Mouse (Mus musculus) heart, embryonic 11.5 days (tissue): ENCODE results near the gene Dlk2. TPM values are rescaled to one million over a fixed set of nuclear protein-coding genes. Genes with fewer than 3 reads are reported as not detected.
A peak's percentile ranks its signal among the peaks of the same experiment; 100 is the strongest.

Experiments
- ATAC-seq: fragments of 200-750 bp; cut with Nextera tagmentation; replicated peaks from 2 replicates; pipeline ENCODE4 v1.8.0; 2017; ENCODE audit warnings: moderate library complexity; ENCODE audit not compliant: insufficient number of reproducible peaks, low FRiP score, low TSS enrichment
- H3K27ac ChIP-seq: fragments of 300-500 bp; sonication (generic); 2 replicates; pipeline ENCODE4 v1.5.1; 2014; ENCODE audit warnings: mild to moderate bottlenecking, low read depth, low read length
- H3K27me3 ChIP-seq: fragments of 300-500 bp; sonication (generic); 2 replicates; pipeline ENCODE4 v1.6.1; 2014; ENCODE audit warnings: mild to moderate bottlenecking, low read length, mixed read lengths; ENCODE audit not compliant: control insufficient read depth, insufficient read depth
- H3K36me3 ChIP-seq: fragments of 300-500 bp; sonication (generic); 2 replicates; pipeline ENCODE4 v1.6.1; 2014; ENCODE audit warnings: mild to moderate bottlenecking, low read length, moderate library complexity, mixed read lengths; ENCODE audit not compliant: control insufficient read depth, insufficient read depth
- H3K4me1 ChIP-seq: fragments of 300-500 bp; sonication (generic); 2 replicates; pipeline ENCODE4 v1.6.1; 2014; ENCODE audit warnings: low read length; ENCODE audit not compliant: control insufficient read depth, insufficient read depth
- H3K4me2 ChIP-seq: fragments of 300-500 bp; sonication (generic); 2 replicates; pipeline ENCODE4 v1.6.1; 2014; ENCODE audit warnings: mild to moderate bottlenecking, moderate library complexity
- H3K4me3 ChIP-seq: fragments of 300-500 bp; sonication (generic); 2 replicates; pipeline ENCODE4 v1.5.1; 2014; ENCODE audit warnings: low read depth, low read length
- H3K9ac ChIP-seq: fragments of 300-500 bp; sonication (generic); 2 replicates; pipeline ENCODE4 v1.6.1; 2014; ENCODE audit warnings: mild to moderate bottlenecking, low read depth, low read length, moderate library complexity
- H3K9me3 ChIP-seq: fragments of 300-500 bp; sonication (generic); replicated peaks from 2 replicates; pipeline ENCODE4 v1.6.1; 2016; ENCODE audit warnings: low read length; ENCODE audit not compliant: control insufficient read depth
- WGBS: fragments of 180-500 bp; shearing (Covaris S2); extraction: QIAGEN DNeasy Blood & Tissue Kit; methylation state at CpG from one replicate; pipeline ENCODE4 v1.1.7; 2014; ENCODE audit not compliant: insufficient replicate concordance; 5-methylcytosine and 5-hydroxymethylcytosine counted together
- polyA plus RNA-seq: library from polyadenylated mRNA; unstranded; fragments of >200 nt; fragmentation: Nextera tagmentation; extraction: Ambion mirVana; gene quantifications from 2 replicates; pipeline ENCODE4 v1.2.1, GENCODE M21; 2014

Dlk2 gene
- polyA plus RNA-seq, 1 experiment from 2014 or later = 0.27 TPM

DNA sequence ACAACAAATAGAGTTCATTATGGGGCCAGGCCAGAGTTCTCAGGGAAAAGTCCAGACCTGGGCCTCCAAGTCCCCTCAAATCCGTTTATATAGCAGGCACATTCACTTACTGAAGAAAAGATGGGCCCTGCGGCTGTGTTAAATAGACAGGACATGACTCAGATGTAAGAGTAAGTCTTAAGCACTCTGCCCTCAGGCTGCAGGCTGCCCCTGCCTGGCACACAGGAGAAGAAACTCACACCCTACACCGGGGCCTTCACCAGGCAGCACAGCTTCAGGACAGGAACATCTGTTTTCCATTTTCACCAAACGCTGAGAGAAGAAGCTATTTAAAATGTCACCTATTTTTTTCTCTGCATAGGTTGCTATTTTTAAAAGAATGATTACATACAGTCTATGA, 19.6 kb upstream of the Dlk2 start:
- peaks cover 29% of the 10 kb centered on the region for H3K4me1 ChIP-seq
- H3K4me3 ChIP-seq = no peak overlapping the region
- no peaks in the 10 kb centered on the region for H3K27me3 ChIP-seq
- H3K27ac ChIP-seq = 0 out of 2 replicates have a peak overlapping the region, but pooled peaks have one; percentile 16
- no peak overlapping the region for H3K4me2 ChIP-seq
- H3K36me3 ChIP-seq = peaks cover 14% of the 10 kb centered on the region; the same call in 1 of the 2 replicates
- no peak for ATAC-seq
- H3K9me3 ChIP-seq = no peaks in the 10 kb centered on the region
- 74% methylated on average over 4 of the region's 4 CpGs for WGBS
- H3K9ac ChIP-seq = no peak overlapping the region

DNA sequence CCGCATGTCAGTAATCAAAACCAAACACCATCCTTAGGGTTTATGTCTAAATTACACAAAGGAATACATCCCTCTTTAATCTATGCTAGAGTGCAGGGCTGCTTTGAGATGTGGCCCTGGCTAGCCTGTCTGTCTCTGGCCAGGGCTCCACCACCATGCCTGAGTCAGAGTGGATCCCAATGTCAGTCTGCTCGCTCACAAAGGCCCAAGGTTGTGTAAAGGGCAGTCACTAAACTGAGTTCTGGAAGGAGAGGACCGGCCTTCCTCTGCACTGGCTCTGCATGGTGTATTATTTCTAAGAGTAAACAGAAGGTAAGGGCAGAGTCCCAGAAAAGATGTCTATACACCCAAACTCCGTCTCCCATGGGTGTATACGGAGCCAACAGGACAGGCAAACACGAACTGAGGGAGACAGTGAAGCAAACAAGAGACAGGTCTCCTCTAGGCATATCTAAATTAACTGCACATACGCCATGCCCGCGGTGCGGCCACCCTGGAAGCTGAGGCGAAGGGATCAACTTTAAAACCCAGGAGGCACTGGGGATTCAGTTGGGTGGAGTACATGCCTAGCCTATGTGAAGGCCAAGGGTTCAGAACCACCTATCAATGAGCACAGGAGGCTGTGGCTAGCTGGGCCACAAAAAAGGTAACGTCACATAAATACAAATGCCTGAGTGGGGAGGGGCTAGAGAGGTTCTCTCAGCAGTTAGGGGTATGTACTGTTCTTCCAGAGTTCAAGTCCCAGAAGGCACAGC, 19.0 kb upstream of the Dlk2 start:
- no peak for ATAC-seq
- Histone ChIP-seq H3K36me3 (peaks cover 14% of the 10 kb centered on the region; the same call in 1 of the 2 replicates), H3K9me3 (no peaks in the 10 kb centered on the region), H3K27ac (peak overlapping the region; percentile 41; the same call in 1 of the 2 replicates), H3K4me3 (no peak overlapping the region), H3K27me3 (no peaks in the 10 kb centered on the region), H3K4me2 (no peak overlapping the region), H3K4me1 (peaks cover 26% of the 10 kb centered on the region), H3K9ac (no peak overlapping the region)
- WGBS = 83% methylated on average over 12 of the region's 12 CpGs

DNA sequence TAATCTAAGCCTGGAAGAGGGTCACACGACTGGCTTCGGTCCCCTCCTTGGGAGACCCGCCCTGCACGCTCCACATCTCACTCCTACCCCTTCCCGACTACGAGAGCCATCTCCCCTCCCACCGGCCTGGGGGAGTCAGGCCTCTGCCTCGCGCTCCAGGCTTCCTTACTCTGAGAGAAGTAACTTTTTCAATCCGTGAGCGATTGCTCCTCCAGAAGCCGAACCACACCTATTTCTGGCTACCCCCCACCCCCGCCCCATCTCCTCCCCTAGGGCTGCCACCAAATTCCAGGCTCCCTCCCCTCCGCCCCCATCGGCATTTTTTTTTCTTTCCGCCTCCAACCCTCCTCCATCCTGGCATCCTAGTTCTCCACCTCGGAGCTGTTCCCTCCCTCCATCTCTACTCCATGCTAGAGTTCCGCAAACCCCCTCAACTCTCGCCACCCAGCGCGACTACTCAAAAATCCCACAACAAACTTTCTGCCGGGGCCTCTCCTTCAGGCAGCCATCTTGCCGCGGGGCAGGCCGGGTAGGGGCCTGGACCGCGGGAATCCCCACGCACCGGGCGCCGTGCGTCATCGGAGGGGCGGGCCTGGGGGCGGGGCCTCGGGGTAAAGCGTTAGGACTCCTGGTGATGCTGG, 14.6 kb upstream of the Dlk2 start, which contains the start of gene Tjap1:
Gene Tjap1 (minus strand): TSS at position 544 of the 641 bp plus-strand sequence.
- Histone ChIP-seq H3K4me2 (peak within 1 kb of the TSS; percentile 98), H3K36me3 (peaks cover 12% of the 10 kb centered on the region; the same call in 1 of the 2 replicates), H3K4me1 (peaks cover 13% of the 10 kb centered on the region), H3K27me3 (no peaks in the 10 kb centered on the region), H3K9ac (peak within 1 kb of the TSS; percentile 85), H3K4me3 (peak within 1 kb of the TSS; percentile 76), H3K27ac (peak within 1 kb of the TSS; percentile 94), H3K9me3 (no peaks in the 10 kb centered on the region)
- peak; percentile 94 for ATAC-seq
- under 1% methylated on average over 37 of the region's 37 CpGs for WGBS

DNA sequence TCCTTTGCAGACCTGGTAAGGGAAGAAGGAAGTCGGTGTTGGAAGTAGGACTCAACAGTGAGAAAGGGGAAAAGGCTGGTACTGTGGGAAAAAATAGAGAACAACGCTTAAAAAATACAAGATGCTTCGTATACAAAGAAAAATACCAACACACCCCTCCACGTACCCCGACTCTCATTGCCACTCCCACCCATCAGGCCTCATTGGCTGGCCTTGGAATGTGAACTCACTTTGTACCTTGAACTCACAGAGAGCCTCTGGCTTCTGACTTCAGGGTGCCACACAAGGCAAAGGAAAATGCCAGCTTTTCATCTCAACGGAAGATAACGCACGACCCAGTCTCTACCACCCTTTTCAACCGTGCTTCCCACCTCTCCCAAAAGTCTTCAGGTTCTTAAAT, 14.1 kb upstream of the Dlk2 start:
- 17% methylated on average over 9 of the region's 9 CpGs for WGBS
- ATAC-seq = 0 out of 2 replicates have a peak, but pooled peaks have one; percentile 16
- H3K4me1 ChIP-seq = peaks cover 13% of the 10 kb centered on the region
- no peaks in the 10 kb centered on the region for H3K9me3 ChIP-seq
- peak overlapping the region; percentile 98 for H3K4me2 ChIP-seq
- peak overlapping the region; percentile 94; the same call in 1 of the 2 replicates for H3K27ac ChIP-seq
- H3K4me3 ChIP-seq = peak overlapping the region; percentile 76
- H3K27me3 ChIP-seq = no peaks in the 10 kb centered on the region
- H3K9ac ChIP-seq = peak overlapping the region; percentile 85
- peaks cover 12% of the 10 kb centered on the region; the same call in 1 of the 2 replicates for H3K36me3 ChIP-seq

DNA sequence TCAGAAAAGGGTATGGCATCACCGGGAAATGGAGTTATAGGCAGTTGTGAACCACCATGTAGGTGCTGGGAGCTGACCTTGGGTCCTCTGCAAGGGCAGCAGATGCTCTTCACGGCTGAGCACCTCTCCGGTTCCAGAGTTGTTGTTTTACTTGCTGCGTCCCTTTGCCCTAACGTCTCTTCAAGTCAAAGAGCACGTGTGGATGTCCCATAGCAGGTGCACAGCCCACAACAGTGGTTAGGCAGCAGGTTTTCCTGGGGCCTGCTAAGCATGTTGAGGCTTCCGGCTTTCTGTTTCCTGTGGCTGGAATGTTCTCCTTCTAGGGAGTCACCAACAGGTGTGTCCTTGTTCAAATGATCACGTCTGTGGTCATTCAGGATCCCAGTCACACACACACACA, 13.3 kb upstream of the Dlk2 start:
- Histone ChIP-seq H3K27me3 (no peaks in the 10 kb centered on the region), H3K36me3 (peaks cover 11% of the 10 kb centered on the region; the same call in 1 of the 2 replicates), H3K4me3 (no peak overlapping the region), H3K27ac (no peak overlapping the region), H3K4me2 (no peak overlapping the region), H3K9ac (no peak overlapping the region), H3K4me1 (peaks cover 13% of the 10 kb centered on the region), H3K9me3 (no peaks in the 10 kb centered on the region)
- WGBS = 84% methylated on average over 8 of the region's 8 CpGs
- ATAC-seq = no peak

DNA sequence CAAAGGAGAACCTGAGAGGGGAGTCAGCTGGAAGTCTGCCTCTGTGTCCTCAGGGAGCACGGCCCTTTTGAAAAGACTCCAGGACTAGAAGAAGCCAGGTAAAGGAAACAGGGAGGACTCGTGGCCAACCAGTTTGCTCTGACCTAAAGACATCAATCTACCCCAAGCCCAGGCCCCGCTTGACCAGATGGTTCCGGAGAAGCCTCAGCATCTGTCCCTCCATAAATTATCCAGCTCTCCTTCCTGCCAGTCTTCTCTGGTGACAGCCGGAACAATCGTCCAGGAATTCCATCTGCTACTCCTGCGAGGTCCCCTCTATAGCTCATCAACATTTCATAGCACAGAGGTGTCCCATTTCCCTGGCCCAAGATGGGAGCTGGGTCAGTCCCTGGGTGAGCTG, 12.6 kb upstream of the Dlk2 start:
- WGBS = 67% methylated on average over 7 of the region's 7 CpGs
- Histone ChIP-seq H3K36me3 (peaks cover 6% of the 10 kb centered on the region; the same call in 1 of the 2 replicates), H3K27ac (no peak overlapping the region), H3K27me3 (no peaks in the 10 kb centered on the region; the same call in 1 of the 2 replicates), H3K9me3 (no peaks in the 10 kb centered on the region), H3K4me1 (peaks cover 13% of the 10 kb centered on the region), H3K4me2 (no peak overlapping the region), H3K9ac (no peak overlapping the region), H3K4me3 (no peak overlapping the region)
- ATAC-seq = no peak

DNA sequence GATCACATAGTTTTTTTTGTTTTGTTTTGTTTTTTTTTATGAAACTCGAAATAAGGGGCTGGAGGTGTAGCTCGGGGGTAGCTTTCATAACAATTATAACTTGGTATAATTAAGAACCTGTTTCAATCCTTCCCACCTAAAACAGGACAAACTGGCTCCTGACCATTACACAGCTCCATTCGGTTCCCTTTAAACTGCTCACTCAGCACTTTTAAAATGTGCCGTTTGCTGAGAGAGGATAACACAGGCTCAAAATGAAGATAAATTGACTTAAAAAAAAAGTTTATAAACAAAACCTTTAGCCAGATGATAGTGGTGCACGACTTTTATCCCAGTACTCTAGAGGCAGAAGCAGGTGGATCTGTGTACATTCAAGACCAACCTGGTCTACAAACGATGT, 11.8 kb upstream of the Dlk2 start:
- no peak overlapping the region for H3K9ac ChIP-seq
- no peaks in the 10 kb centered on the region for H3K36me3 ChIP-seq
- ATAC-seq = no peak
- WGBS = 59% methylated on average over 6 of the region's 6 CpGs
- H3K4me2 ChIP-seq = no peak overlapping the region
- H3K4me1 ChIP-seq = peaks cover 13% of the 10 kb centered on the region
- no peaks in the 10 kb centered on the region for H3K9me3 ChIP-seq
- no peak overlapping the region for H3K4me3 ChIP-seq
- H3K27ac ChIP-seq = no peak overlapping the region
- no peaks in the 10 kb centered on the region; the same call in 1 of the 2 replicates for H3K27me3 ChIP-seq

DNA sequence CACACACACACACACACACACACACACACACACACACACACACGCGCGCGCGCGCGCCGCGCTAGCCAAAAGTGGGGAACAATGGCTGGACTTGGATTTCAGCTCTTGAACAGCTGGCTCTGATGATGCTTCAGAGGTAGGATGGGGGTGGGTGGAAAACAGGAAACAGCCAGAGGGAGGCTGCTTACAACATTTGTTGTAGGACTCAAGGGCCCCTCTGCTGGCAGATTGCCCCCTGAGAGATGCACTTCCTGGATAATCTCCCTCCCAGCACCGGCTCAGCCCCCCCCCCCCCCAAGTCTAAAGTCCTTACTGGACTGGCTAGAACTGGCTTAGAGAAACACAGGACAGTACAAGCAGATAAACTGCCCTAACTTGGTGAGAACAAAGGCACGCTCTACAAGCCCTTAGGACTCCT, 9.5 kb upstream of the Dlk2 start:
- Histone ChIP-seq H3K4me1 (0 out of 2 replicates have a peak, but pooled peaks cover 3% of the 10 kb centered on the region), H3K27ac (no peak overlapping the region), H3K9me3 (no peaks in the 10 kb centered on the region), H3K36me3 (no peaks in the 10 kb centered on the region), H3K4me2 (no peak overlapping the region), H3K4me3 (no peak overlapping the region), H3K27me3 (no peaks in the 10 kb centered on the region; the same call in 1 of the 2 replicates), H3K9ac (0 out of 2 replicates have a peak overlapping the region, but pooled peaks have one; percentile 46)
- no peak for ATAC-seq
- WGBS = 41% methylated on average over 11 of the region's 11 CpGs
